In genomic region chrX:96052798-96053197, GRCm38 (mm10) we compare ENCODE assay signal across 8 mouse cellular contexts. TPM values are rescaled to one million over a fixed set of nuclear protein-coding genes. Genes with fewer than 3 reads are reported as not detected.
DNase-seq lines count a peak whose midpoint lies in the region; ATAC-seq lines count a peak whose summit lies in the region.

No protein-coding gene starts in this region.

- 87% methylated on average over 1 of the region's 1 CpGs for WGBS in kidney, embryonic 14.5 days

- no peaks in the 10 kb centered on the region for H3K4me1 ChIP-seq in kidney, embryonic 14.5 days (ENCODE audit: control insufficient read depth, insufficient read depth, low read length)

- intact Hi-C loops in left cerebral cortex, postnatal 25 days (cut with DNase I) = no loop called here

- H3K9me3 ChIP-seq in kidney, embryonic 14.5 days (ENCODE audit: control insufficient read depth, low read length) = no peaks in the 10 kb centered on the region

- no peak overlapping the region for H3K4me2 ChIP-seq in kidney, embryonic 14.5 days (replicated peaks; ENCODE audit: low read depth, low read length)

- H3K27ac ChIP-seq in kidney, embryonic 14.5 days (ENCODE audit: low read depth, low read length) = no peak overlapping the region

- H3K36me3 ChIP-seq in kidney, embryonic 14.5 days (ENCODE audit: control insufficient read depth, insufficient read depth, low read length) = no peaks in the 10 kb centered on the region

- H3K4me3 ChIP-seq in kidney, embryonic 14.5 days (ENCODE audit: low read length) = no peak overlapping the region

- H3K27me3 ChIP-seq in kidney, embryonic 14.5 days (ENCODE audit: control insufficient read depth, insufficient read depth, low read length) = no peaks in the 10 kb centered on the region

- no peak overlapping the region for H3K9ac ChIP-seq in kidney, embryonic 14.5 days (ENCODE audit: low read depth, low read length)

- DNase-seq in kidney, adult 18-20 months = peak; percentile 10
- peak; percentile 76 for DNase-seq in ZHBTc4 (ENCODE audit: low read depth, low spot score)
- peak; percentile 49 for DNase-seq in gastrocnemius, postnatal 25 days
- DNase-seq in kidney, postnatal 36 days = peak; percentile 43 to 45
- no peak for DNase-seq in layer of hippocampus, postnatal 36 days
- DNase-seq in thymus, postnatal 25 days = no peak
- DNase-seq in left cerebral cortex, postnatal 25 days (ENCODE audit: low spot score in 2 of 2) = no peak

- ATAC-seq in kidney, embryonic 14.5 days (ENCODE audit: low FRiP score, low TSS enrichment) = no peak

RNA-seq across cellular contexts. Expression of gene Msn, which starts 43.0 kb away (rescaled TPM):
- polyA plus RNA-seq in kidney, embryonic 14.5 days (2014; fragmentation: Nextera tagmentation; extraction: Ambion mirVana) = 70.2 and 112 TPM in 2 replicates
- 10 to 100 TPM; 31.4 to 38.2 TPM for total RNA-seq in gastrocnemius, postnatal 25 days (2021)
- 10 to 100 TPM; 15.4 to 19.1 TPM for total RNA-seq in layer of hippocampus, postnatal 36 days (2021)
- total RNA-seq in left cerebral cortex, postnatal 25 days (2021) = 10 to 100 TPM; 15.8 to 18.4 TPM

Comparison
In these comparisons a context has a peak if more than half of its experiments do, and no peak if none do; other contexts are left out.
1. DNase-seq: peak in kidney, adult 18-20 months (single experiment), ZHBTc4 (single experiment), gastrocnemius, postnatal 25 days (single experiment) and kidney, postnatal 36 days (2 of 2); none in layer of hippocampus, postnatal 36 days (0 of 2), thymus, postnatal 25 days (single experiment) and left cerebral cortex, postnatal 25 days (0 of 2).